Mouse (Mus musculus): ENCODE results near the gene Utp14a.
"Not testable (repeated sequence)": the region's sequence is repeated elsewhere in the genome, so short reads cannot be mapped to it uniquely, and the experiment has no call there.

The Utp14a gene

DNA sequence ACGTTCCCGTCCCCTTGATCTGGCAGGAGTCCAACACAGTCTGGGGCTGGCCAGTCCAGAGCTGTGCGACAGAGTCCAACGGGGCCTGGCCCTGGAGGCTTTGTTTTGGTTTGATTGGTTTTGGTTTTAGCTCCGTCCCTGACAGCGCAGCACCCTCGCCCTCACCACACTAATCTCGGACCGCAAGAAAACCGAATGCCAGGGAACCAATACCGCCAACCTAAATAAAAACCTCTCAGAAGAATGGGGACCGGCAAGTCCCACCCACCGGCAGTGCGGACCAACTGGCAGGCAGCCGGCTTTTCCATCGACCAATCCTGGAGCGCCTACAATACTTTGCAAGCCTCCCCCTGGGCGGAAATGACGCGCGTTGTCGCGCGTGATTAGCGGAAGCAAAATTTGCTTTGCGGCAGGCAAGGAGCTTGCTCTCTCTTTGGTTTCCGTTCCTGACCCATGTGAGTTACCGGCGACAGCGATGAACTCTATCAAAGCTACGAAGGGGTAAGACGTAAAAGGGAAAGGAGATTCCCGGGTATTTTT, at the start of gene Utp14a:
TSS of gene Utp14a (plus strand) at position 395 of the 540 bp plus-strand sequence.
- DNase-seq (ENCODE audit: extremely low spot score, low read depth, low spot score), result peak; percentile 90

DNA sequence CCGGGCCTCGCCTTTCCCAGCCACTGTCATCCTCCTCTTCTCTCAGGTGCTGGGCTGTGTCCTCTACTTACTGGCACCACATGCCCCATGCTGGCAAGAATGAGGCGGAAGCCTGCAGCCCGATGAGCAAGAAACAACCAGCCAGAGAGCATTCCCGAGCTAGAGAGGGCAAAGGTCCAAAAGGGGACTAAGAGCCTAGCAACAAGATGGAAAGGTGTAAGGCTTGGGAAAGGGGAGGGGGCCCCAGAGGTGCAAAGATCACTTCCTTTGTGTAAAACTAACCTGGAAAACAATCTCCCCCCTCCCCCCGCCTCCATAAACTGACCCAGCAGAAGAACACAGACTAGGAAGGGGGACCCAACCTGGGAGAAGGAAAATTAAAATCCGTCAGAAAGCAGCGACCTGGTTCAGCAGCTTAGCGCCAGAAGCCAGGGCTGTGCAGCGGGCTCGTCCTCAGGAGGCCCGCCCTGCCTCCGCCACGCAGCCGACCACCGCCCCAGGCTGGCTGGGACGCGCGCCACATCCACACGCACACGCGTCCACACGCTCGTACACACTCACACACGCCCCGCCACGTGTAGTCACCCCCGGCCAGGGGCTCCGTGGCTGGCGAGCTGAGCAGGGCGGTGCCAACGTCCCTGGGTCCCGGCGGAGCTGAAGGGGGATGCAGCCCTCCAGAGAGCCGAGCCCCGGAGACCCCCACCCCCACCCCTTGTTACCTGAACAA, 48.7 kb upstream of the Utp14a start:
- no peak for DNase-seq (ENCODE audit: extremely low spot score, low read depth, low spot score)

GRCm38 (mm10) chrX:48208519-48209185, 48.0 kb upstream of the Utp14a start, which contains the start of gene Zdhhc9:
Zdhhc9 (minus strand) TSS chrX:48208878.
- DNase-seq (ENCODE audit: extremely low spot score, low read depth, low spot score), result peak; percentile 63

DNA sequence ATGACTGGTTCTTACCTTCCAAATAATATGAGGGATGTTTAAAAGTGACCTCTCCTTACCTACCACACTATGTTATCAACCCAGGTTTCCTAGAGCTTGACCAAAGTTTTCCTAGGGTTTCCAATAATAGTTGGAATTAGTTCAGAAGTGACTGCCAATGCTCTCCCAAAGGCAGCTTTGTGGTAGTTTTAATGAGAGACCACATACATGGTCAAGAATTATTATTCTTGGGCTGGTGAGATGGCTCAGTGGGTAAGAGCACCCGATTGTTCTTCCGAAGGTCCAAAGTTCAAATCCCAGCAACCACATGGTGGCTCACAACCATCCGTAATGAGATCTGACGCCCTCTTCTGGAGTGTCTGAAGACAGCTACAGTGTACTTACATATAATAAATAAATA, 46.9 kb upstream of the Utp14a start:
- not testable (repeated sequence) for DNase-seq (ENCODE audit: extremely low spot score, low read depth, low spot score)

GRCm38 (mm10) chrX:48219468-48219867, 37.2 kb upstream of the Utp14a start:
- DNase-seq (ENCODE audit: extremely low spot score, low read depth, low spot score), result no peak

GRCm38 (mm10) chrX:48222706-48223105, 34.0 kb upstream of the Utp14a start:
- no peak for DNase-seq (ENCODE audit: extremely low spot score, low read depth, low spot score)

DNA sequence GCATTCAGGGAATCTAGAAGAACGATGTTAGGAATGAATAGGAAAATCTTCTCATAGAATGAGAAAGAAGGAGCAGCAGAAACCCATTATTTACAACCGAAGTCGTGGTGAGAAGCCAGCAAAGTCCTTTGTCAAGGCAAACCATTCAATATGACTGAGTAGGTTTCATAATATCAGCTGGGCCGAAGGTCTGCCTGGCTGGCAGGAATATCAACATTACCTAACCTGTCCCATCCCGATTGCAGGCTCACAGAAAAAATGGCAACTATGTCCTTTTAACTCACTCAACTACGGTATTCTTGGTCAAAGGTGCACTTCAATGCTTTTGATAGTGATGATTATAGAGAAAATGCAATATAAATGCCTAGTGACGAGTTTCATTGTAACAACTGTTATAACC, 30.4 kb upstream of the Utp14a start:
- DNase-seq (ENCODE audit: extremely low spot score, low read depth, low spot score), result no peak

DNA sequence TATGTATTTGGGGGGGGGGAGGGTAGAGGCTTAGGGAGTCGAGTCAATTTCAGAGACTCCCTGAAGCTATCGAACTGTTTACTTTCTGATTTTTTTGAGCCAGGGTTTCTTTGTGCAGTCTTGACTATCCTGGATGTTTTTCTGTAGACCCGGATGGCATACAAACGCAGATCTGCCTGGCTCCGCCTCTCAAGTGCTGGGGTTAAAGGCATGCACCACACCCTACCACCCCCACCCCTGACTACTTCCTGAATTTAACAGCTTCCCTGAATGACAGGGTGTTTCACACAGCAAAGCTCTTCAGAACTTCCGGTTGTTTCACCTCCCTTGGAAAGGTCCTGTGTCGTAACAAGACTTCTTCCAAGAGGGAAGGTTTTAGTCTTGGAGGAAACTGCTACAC, 22.2 kb upstream of the Utp14a start:
- no peak for DNase-seq (ENCODE audit: extremely low spot score, low read depth, low spot score)

DNA sequence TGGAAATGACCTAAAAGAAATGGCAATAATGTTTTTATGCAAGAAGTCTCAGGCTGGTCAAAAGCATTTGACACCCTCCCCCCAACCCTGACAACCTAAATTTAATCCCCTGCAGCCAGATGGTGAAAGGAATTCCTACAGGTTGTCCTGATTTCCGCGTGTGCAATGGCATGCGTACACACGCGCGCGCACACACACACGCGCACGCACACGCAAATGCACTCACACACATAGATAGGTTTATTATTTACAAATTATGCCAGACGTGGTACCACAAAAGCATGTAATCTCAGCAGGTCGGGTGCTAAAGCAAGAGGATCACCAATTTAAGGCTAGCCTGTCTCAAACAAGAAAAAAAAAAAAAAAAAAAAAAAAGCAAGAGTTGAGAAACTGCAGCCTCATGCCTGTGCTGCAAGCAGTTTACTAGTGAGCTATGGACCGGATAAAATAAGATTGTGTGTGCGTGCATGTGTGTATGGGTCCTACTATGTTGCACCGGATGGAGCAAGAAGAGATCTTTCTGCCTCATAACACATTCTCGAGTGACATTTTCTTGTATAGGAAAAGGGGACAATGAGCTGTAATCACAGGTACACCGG, 733 bp upstream of the Utp14a start:
- peak; percentile 22 for DNase-seq (ENCODE audit: extremely low spot score, low read depth, low spot score)

- no peak for DNase-seq (ENCODE audit: extremely low spot score, low read depth, low spot score)
Measured at GRCm38 (mm10) chrX:48257011-48257410, 349 bp downstream of the Utp14a start.

- DNase-seq (ENCODE audit: extremely low spot score, low read depth, low spot score), result no peak
Measured at GRCm38 (mm10) chrX:48271671-48272070, 15.0 kb downstream of the Utp14a start.

- no peak for DNase-seq (ENCODE audit: extremely low spot score, low read depth, low spot score)
Measured at GRCm38 (mm10) chrX:48274634-48275033, 18.0 kb downstream of the Utp14a start.

- no peak for DNase-seq (ENCODE audit: extremely low spot score, low read depth, low spot score)
Measured at GRCm38 (mm10) chrX:48278103-48278502, 21.4 kb downstream of the Utp14a start.

- DNase-seq (ENCODE audit: extremely low spot score, low read depth, low spot score), result peak; percentile 26
Measured at GRCm38 (mm10) chrX:48284386-48285005, 27.8 kb downstream of the Utp14a start.

DNA sequence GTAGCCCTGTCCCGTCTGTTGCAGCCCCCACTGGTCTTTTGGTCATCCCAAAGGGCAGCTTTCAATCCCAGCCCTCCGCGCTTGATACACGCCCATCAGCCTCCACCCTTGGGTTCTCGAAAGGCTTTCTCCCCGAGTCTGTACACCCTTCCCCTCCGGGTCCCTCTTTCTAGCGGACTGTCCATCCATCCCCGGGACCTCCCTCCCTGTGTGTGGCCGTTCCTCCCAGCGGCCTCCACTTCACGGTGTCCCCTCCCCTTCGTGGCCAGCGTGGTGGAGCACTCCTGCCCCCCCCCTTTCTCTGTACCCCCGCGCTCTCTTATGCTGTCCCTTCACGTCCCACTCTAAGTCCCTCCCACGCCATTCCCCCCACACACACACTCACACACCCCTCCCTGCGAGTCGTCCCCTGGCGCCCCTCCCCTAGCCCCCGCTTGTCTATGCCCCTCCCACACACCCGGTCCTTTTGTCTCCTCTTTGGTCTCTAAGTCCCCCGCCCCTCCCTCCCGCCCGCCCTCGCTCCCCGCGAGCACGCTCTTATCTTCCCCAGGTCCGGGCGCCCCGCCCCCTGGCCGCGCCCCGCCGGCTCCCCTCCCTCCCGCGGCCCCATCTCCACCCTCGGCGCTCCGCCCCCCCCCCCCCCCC, 28.5 kb downstream of the Utp14a start:
- DNase-seq (ENCODE audit: extremely low spot score, low read depth, low spot score), result no peak

- DNase-seq (ENCODE audit: extremely low spot score, low read depth, low spot score), result no peak
Measured at GRCm38 (mm10) chrX:48285651-48286021, 29.0 kb downstream of the Utp14a start.

DNA sequence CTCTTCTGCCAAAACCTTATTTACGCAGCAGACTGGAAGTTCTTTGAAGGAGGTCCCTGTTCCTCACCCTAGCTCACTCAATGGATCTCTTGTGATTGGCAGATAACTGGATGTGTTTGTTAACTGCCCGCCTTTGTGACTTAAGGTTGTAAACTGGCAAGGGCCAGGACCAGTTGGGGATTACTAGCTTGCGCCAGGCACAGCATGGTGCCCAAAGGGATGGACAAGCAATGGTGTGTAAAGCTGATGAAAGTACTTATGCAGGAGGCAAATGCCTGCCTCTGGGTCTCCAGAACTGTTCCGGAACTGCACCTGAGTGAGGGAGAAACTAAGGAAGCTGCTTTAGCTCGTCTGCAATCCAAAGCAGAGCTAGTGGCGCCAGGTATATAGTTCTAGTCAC, 29.8 kb downstream of the Utp14a start:
- DNase-seq (ENCODE audit: extremely low spot score, low read depth, low spot score), result no peak

- DNase-seq (ENCODE audit: extremely low spot score, low read depth, low spot score), result no peak
Measured at GRCm38 (mm10) chrX:48288008-48288407, 31.3 kb downstream of the Utp14a start.

GRCm38 (mm10) chrX:48291413-48291812, 34.8 kb downstream of the Utp14a start:
- no peak for DNase-seq (ENCODE audit: extremely low spot score, low read depth, low spot score)

GRCm38 (mm10) chrX:48305356-48305755, 48.7 kb downstream of the Utp14a start:
- no peak for DNase-seq (ENCODE audit: extremely low spot score, low read depth, low spot score)
